8 mouse cellular contexts compared by ENCODE assay signal in genomic region chr6:120927765-120928164, GRCm38 (mm10). TPM values are rescaled to one million over a fixed set of nuclear protein-coding genes. Genes with fewer than 3 reads are reported as not detected.
DNase-seq lines count a peak whose midpoint lies in the region; ATAC-seq and TF ChIP-seq lines count a peak whose summit lies in the region.

No protein-coding gene starts in this region.

- no peaks in the 10 kb centered on the region for H3K79me2 ChIP-seq in MEL (ENCODE audit: control insufficient read depth, insufficient read depth, low read length, poor library complexity)

- TF ChIP-seq RAD21 in MEL (IDR thresholded peaks at IDR 0.05; ENCODE audit: low read depth, low read length) = no peak

- no peak for TF ChIP-seq POLR2A in MEL (IDR thresholded peaks at IDR 0.05; ENCODE audit: control insufficient read depth in 1 of 2, insufficient read depth in 1 of 2, low read depth in 1 of 2, low read length in 2 of 2, poor library complexity in 1 of 2)

- no peak overlapping the region for H3K4me2 ChIP-seq in heart, embryonic 11.5 days

- H3K36me3 ChIP-seq in heart, embryonic 11.5 days (ENCODE audit: control insufficient read depth, insufficient read depth, low read length) = 0 out of 2 replicates have a peak, but pooled peaks cover 3% of the 10 kb centered on the region
- peaks cover 0 to 8% of the 10 kb centered on the region in 2 experiments; a peak in 2 of 4 replicates for H3K36me3 ChIP-seq in MEL (ENCODE audit: control insufficient read depth in 1 of 2, insufficient read depth in 2 of 2, low read length in 2 of 2)

- ATAC-seq in heart, embryonic 11.5 days (replicated peaks; ENCODE audit: insufficient number of reproducible peaks, low FRiP score, low TSS enrichment) = no peak
- no peak for ATAC-seq in activated CD4-positive, CD25-positive, alpha-beta regulatory T cell, adult 4 months

- TF ChIP-seq CTCF in MEL (IDR thresholded peaks at IDR 0.05 in 2 of 3, conservative IDR thresholded peaks at IDR 0.05 in 1 of 3; ENCODE audit: control insufficient read depth in 1 of 3, insufficient read depth in 1 of 3, low read depth in 2 of 3, low read length in 3 of 3, poor library complexity in 1 of 3, severe bottlenecking in 1 of 3) = no peak

- no peaks in the 10 kb centered on the region for H3K9me3 ChIP-seq in heart, embryonic 11.5 days (replicated peaks; ENCODE audit: control insufficient read depth, low read length)
- no peaks in the 10 kb centered on the region for H3K9me3 ChIP-seq in MEL (replicated peaks; ENCODE audit: insufficient read depth, low read length)

- H3K9ac ChIP-seq in heart, embryonic 11.5 days (ENCODE audit: low read depth, low read length) = no peak overlapping the region
- no peak overlapping the region for H3K9ac ChIP-seq in MEL (ENCODE audit: control insufficient read depth, low read depth, low read length, poor library complexity, severe bottlenecking)

- no peaks in the 10 kb centered on the region for H3K27me3 ChIP-seq in heart, embryonic 11.5 days (ENCODE audit: control insufficient read depth, insufficient read depth, low read length)
- H3K27me3 ChIP-seq in MEL (ENCODE audit: control insufficient read depth in 1 of 2, insufficient read depth in 2 of 2, low read length in 2 of 2) = no peaks in the 10 kb centered on the region

- peak; percentile 57 to 60 for DNase-seq in heart, adult 18-20 months
- no peak for DNase-seq in MEL (ENCODE audit: low read depth, low spot score)
- peak; percentile 52 to 74 for DNase-seq in cerebellum, postnatal 14 days
- DNase-seq in kidney, postnatal 10 days = peak; percentile 78
- DNase-seq in natural killer cell, adult 2 months (ENCODE audit: low spot score in 2 of 2) = no peak
- no peak for DNase-seq in frontal cortex, postnatal 10 days (ENCODE audit: low spot score in 2 of 2)

- no peak overlapping the region for H3K4me3 ChIP-seq in heart, embryonic 11.5 days (ENCODE audit: low read depth, low read length)
- no peak overlapping the region for H3K4me3 ChIP-seq in MEL (ENCODE audit: control insufficient read depth in 1 of 2, insufficient read depth in 1 of 2, low read depth in 2 of 2, low read length in 2 of 2)

- WGBS in heart, embryonic 11.5 days (ENCODE audit: insufficient replicate concordance) = 82% methylated on average over 3 of the region's 3 CpGs

- H3K27ac ChIP-seq in heart, embryonic 11.5 days (ENCODE audit: low read depth, low read length) = no peak overlapping the region
- no peak overlapping the region for H3K27ac ChIP-seq in MEL (ENCODE audit: control insufficient read depth, low read depth, low read length)

- H3K4me1 ChIP-seq in heart, embryonic 11.5 days (ENCODE audit: control insufficient read depth, insufficient read depth, low read length) = peaks cover 5% of the 10 kb centered on the region
- peaks cover 18 to 21% of the 10 kb centered on the region in 2 experiments for H3K4me1 ChIP-seq in MEL (ENCODE audit: control insufficient read depth in 1 of 2, insufficient read depth in 2 of 2, low read length in 2 of 2)

- no peak for TF ChIP-seq EP300 in MEL (IDR thresholded peaks at IDR 0.05; ENCODE audit: low read depth in 1 of 2, low read length in 2 of 2)

TF ChIP-seq in MEL, 35 proteins besides CTCF, POLR2A, EP300 and RAD21:
- TF ChIP-seq SIN3A (IDR thresholded peaks at IDR 0.05; ENCODE audit: low read length) = 0 out of 2 replicates have a peak, but pooled peaks have one; percentile 15
- 0 out of 2 replicates have a peak, but pooled peaks have one; percentile 3 for TF ChIP-seq GATA1 (IDR thresholded peaks at IDR 0.05; ENCODE audit: low read depth, low read length)
- no peak for TF ChIP-seq SMC3 (IDR thresholded peaks at IDR 0.05; ENCODE audit: low read depth, low read length)
- peak; percentile 36; the same call in 1 of the 2 replicates for TF ChIP-seq USF1 (IDR thresholded peaks at IDR 0.05; ENCODE audit: low read depth, low read length)
- peak; percentile 26; the same call in 1 of the 2 replicates for TF ChIP-seq ETS1 (IDR thresholded peaks at IDR 0.05; ENCODE audit: low read depth, low read length)

RNA-seq across cellular contexts. Expression of gene Bid, which starts 11.1 kb away (rescaled TPM):
- total RNA-seq in heart, adult 18-20 months (2021) = 1 to 10 TPM in 1 of 2 experiments, under 1 TPM in 1; 0.97 to 1.3 TPM
- 10.2 and 12.2 TPM in 2 replicates for polyA plus RNA-seq in heart, embryonic 11.5 days (2014; fragmentation: Nextera tagmentation; extraction: Ambion mirVana)
- 27.5 and 28.2 TPM in 2 replicates for total RNA-seq in MEL (2012; rRNA removed)
- polyA plus RNA-seq in MEL (2012; ENCODE audit: insufficient read depth in 1 of 2, insufficient read length in 2 of 2, low read depth in 1 of 2, low replicate concordance in 2 of 2, missing spikeins in 1 of 2) = 10 to 100 TPM in 1 of 2 experiments, not detected in 1; 50.2 TPM
- polyA plus RNA-seq in activated CD4-positive, CD25-positive, alpha-beta regulatory T cell, adult 4 months (2017; shearing (Covaris generic)) = 10 to 100 TPM; 43.2 to 44.9 TPM

Comparison
In these comparisons a context has a peak if more than half of its experiments do, and no peak if none do; other contexts are left out.
1. DNase-seq: peak in heart, adult 18-20 months (2 of 2), cerebellum, postnatal 14 days (2 of 2) and kidney, postnatal 10 days (single experiment); none in MEL (single experiment), natural killer cell, adult 2 months (0 of 2) and frontal cortex, postnatal 10 days (0 of 2).